Mouse (Mus musculus) liver, embryonic 12.5 days (tissue): ENCODE data around the gene Sap30l. TPM values are rescaled to one million over a fixed set of nuclear protein-coding genes. Genes with fewer than 3 reads are reported as not detected.
A peak's percentile ranks its signal among the peaks of the same experiment; 100 is the strongest.

ENCODE experiments used
- ATAC-seq: fragments of 200-750 bp; cut with Nextera tagmentation; 2 replicates; pipeline ENCODE4 v1.8.0; 2017; ENCODE audit warnings: moderate number of reproducible peaks, mild to moderate bottlenecking, moderate library complexity
- H3K27ac ChIP-seq: fragments of 300-500 bp; sonication (generic); 2 replicates; pipeline ENCODE4 v1.5.1; 2016; ENCODE audit warnings: mild to moderate bottlenecking
- H3K27me3 ChIP-seq: fragments of 300-500 bp; sonication (generic); replicated peaks from 2 replicates; pipeline ENCODE4 v1.6.1; 2016; ENCODE audit warnings: mild to moderate bottlenecking, moderate library complexity
- H3K36me3 ChIP-seq: fragments of 300-500 bp; sonication (generic); 2 replicates; pipeline ENCODE4 v1.6.1; 2016; ENCODE audit warnings: mild to moderate bottlenecking, moderate library complexity
- H3K4me1 ChIP-seq: fragments of 300-500 bp; sonication (generic); 2 replicates; pipeline ENCODE4 v1.6.1; 2016
- H3K4me2 ChIP-seq: fragments of 300-500 bp; sonication (generic); 2 replicates; pipeline ENCODE4 v1.6.1; 2016; ENCODE audit warnings: mild to moderate bottlenecking, moderate library complexity
- H3K4me3 ChIP-seq: fragments of 300-500 bp; sonication (generic); 2 replicates; pipeline ENCODE4 v1.5.1; 2016; ENCODE audit warnings: mild to moderate bottlenecking, moderate library complexity
- H3K9ac ChIP-seq: fragments of 300-500 bp; sonication (generic); 2 replicates; pipeline ENCODE4 v1.6.1; 2016; ENCODE audit warnings: mild to moderate bottlenecking, moderate library complexity
- H3K9me3 ChIP-seq: fragments of 300-500 bp; sonication (generic); replicated peaks from 2 replicates; pipeline ENCODE4 v1.6.1; 2016; ENCODE audit warnings: mild to moderate bottlenecking, moderate library complexity
- WGBS: fragments of 180-500 bp; shearing (Covaris S2); methylation state at CpG from one replicate; pipeline ENCODE4 v1.1.7; 2016; ENCODE audit not compliant: insufficient replicate concordance; 5-methylcytosine and 5-hydroxymethylcytosine counted together
- polyA plus RNA-seq: library from polyadenylated mRNA; unstranded; fragments of >200 nt; fragmentation: Nextera tagmentation; extraction: Ambion mirVana; gene quantifications from 2 replicates; pipeline ENCODE4 v1.2.1, GENCODE M21; 2016

The Sap30l gene
- polyA plus RNA-seq, 1 experiment from 2014 or later, result 9.2 TPM

GRCm38 (mm10) chr11:57775868-57776267 lies 25.6 kb upstream of the Sap30l start:
- H3K27me3 ChIP-seq, result no peaks in the 10 kb centered on the region
- H3K4me1 ChIP-seq, result peaks cover 15% of the 10 kb centered on the region
- no peak for ATAC-seq
- no peak overlapping the region for H3K4me3 ChIP-seq
- WGBS, result 71% methylated on average over 6 of the region's 6 CpGs
- H3K4me2 ChIP-seq, result no peak overlapping the region
- peaks cover 30% of the 10 kb centered on the region for H3K36me3 ChIP-seq
- H3K27ac ChIP-seq, result no peak overlapping the region
- no peaks in the 10 kb centered on the region for H3K9me3 ChIP-seq
- H3K9ac ChIP-seq, result no peak overlapping the region

- WGBS, result 84% methylated on average over 3 of the region's 3 CpGs
- peaks cover 15% of the 10 kb centered on the region for H3K4me1 ChIP-seq
- no peak overlapping the region for H3K27ac ChIP-seq
- H3K4me3 ChIP-seq, result no peak overlapping the region
- no peaks in the 10 kb centered on the region for H3K27me3 ChIP-seq
- H3K36me3 ChIP-seq, result peaks cover 30% of the 10 kb centered on the region
- no peak overlapping the region for H3K4me2 ChIP-seq
- no peak overlapping the region for H3K9ac ChIP-seq
- ATAC-seq, result no peak
- H3K9me3 ChIP-seq, result no peaks in the 10 kb centered on the region
Observed at GRCm38 (mm10) chr11:57776546-57776945, 24.9 kb upstream of the Sap30l start.

- H3K27me3 ChIP-seq, result no peaks in the 10 kb centered on the region
- H3K4me2 ChIP-seq, result no peak overlapping the region
- H3K4me3 ChIP-seq, result no peak overlapping the region
- H3K36me3 ChIP-seq, result peaks cover 28% of the 10 kb centered on the region
- ATAC-seq, result peak; percentile 34; the same call in 1 of the 2 replicates
- WGBS, result 27% methylated on average over 5 of the region's 5 CpGs
- H3K4me1 ChIP-seq, result peaks cover 15% of the 10 kb centered on the region
- no peak overlapping the region for H3K27ac ChIP-seq
- no peaks in the 10 kb centered on the region for H3K9me3 ChIP-seq
- H3K9ac ChIP-seq, result no peak overlapping the region
Observed at GRCm38 (mm10) chr11:57778349-57778748, 23.1 kb upstream of the Sap30l start.

GRCm38 (mm10) chr11:57779824-57780223 lies 21.6 kb upstream of the Sap30l start:
- 83% methylated on average over 14 of the region's 14 CpGs for WGBS
- no peak overlapping the region for H3K27ac ChIP-seq
- H3K9ac ChIP-seq, result no peak overlapping the region

GRCm38 (mm10) chr11:57786616-57787418 lies 14.6 kb upstream of the Sap30l start:
- Histone ChIP-seq H3K27me3 (peaks cover 16% of the 10 kb centered on the region; the same call in 1 of the 2 replicates), H3K36me3 (peaks cover 28% of the 10 kb centered on the region), H3K9ac (no peak overlapping the region), H3K4me3 (no peak overlapping the region), H3K27ac (no peak overlapping the region), H3K9me3 (no peaks in the 10 kb centered on the region), H3K4me1 (peaks cover 6% of the 10 kb centered on the region), H3K4me2 (no peak overlapping the region)
- no peak for ATAC-seq
- WGBS, result 66% methylated on average over 18 of the region's 18 CpGs

More at GRCm38 (mm10) chr11:57779824-57780223, 21.6 kb upstream of the Sap30l start:
- peaks cover 35% of the 10 kb centered on the region for H3K36me3 ChIP-seq
- no peak for ATAC-seq
- H3K4me2 ChIP-seq, result no peak overlapping the region
- H3K4me1 ChIP-seq, result peaks cover 15% of the 10 kb centered on the region
- no peak overlapping the region for H3K4me3 ChIP-seq
- H3K9me3 ChIP-seq, result no peaks in the 10 kb centered on the region
- H3K27me3 ChIP-seq, result no peaks in the 10 kb centered on the region

- no peak overlapping the region for H3K4me3 ChIP-seq
- 13% methylated on average over 3 of the region's 3 CpGs for WGBS
- no peak overlapping the region for H3K4me2 ChIP-seq
- H3K9me3 ChIP-seq, result no peaks in the 10 kb centered on the region
- peaks cover 21% of the 10 kb centered on the region for H3K36me3 ChIP-seq
- ATAC-seq, result no peak
- H3K27ac ChIP-seq, result no peak overlapping the region
- H3K4me1 ChIP-seq, result peaks cover 6% of the 10 kb centered on the region
- H3K9ac ChIP-seq, result no peak overlapping the region
- peaks cover 18% of the 10 kb centered on the region; the same call in 1 of the 2 replicates for H3K27me3 ChIP-seq
Observed at GRCm38 (mm10) chr11:57787913-57788312, 13.5 kb upstream of the Sap30l start.

- ATAC-seq, result no peak
- 29% methylated on average over 21 of the region's 21 CpGs for WGBS
- Histone ChIP-seq H3K4me2 (peak overlapping the region; percentile 44), H3K4me3 (no peak overlapping the region), H3K9me3 (no peaks in the 10 kb centered on the region), H3K4me1 (peaks cover 6% of the 10 kb centered on the region), H3K36me3 (no peaks in the 10 kb centered on the region), H3K9ac (no peak overlapping the region), H3K27me3 (peaks cover 25% of the 10 kb centered on the region; the same call in 1 of the 2 replicates), H3K27ac (no peak overlapping the region)
Observed at GRCm38 (mm10) chr11:57790866-57791535, 10.4 kb upstream of the Sap30l start.

GRCm38 (mm10) chr11:57795086-57795485 lies 6.4 kb upstream of the Sap30l start:
- Histone ChIP-seq H3K9me3 (no peaks in the 10 kb centered on the region), H3K4me3 (no peak overlapping the region), H3K36me3 (no peaks in the 10 kb centered on the region), H3K27me3 (peaks cover 17% of the 10 kb centered on the region; the same call in 1 of the 2 replicates), H3K9ac (no peak overlapping the region), H3K27ac (no peak overlapping the region), H3K4me1 (peaks cover 8% of the 10 kb centered on the region), H3K4me2 (no peak overlapping the region)
- no peak for ATAC-seq
- WGBS, result 51% methylated on average over 6 of the region's 6 CpGs

GRCm38 (mm10) chr11:57797828-57798227 lies 3.6 kb upstream of the Sap30l start:
- Histone ChIP-seq H3K9ac (no peak overlapping the region), H3K9me3 (no peaks in the 10 kb centered on the region), H3K4me3 (no peak overlapping the region), H3K4me2 (no peak overlapping the region), H3K4me1 (peaks cover 21% of the 10 kb centered on the region), H3K27me3 (peaks cover 21% of the 10 kb centered on the region), H3K27ac (no peak overlapping the region), H3K36me3 (no peaks in the 10 kb centered on the region)
- WGBS, result 69% methylated on average over 9 of the region's 9 CpGs
- ATAC-seq, result no peak

- Histone ChIP-seq H3K4me2 (no peak overlapping the region), H3K27me3 (peaks cover 30% of the 10 kb centered on the region), H3K36me3 (no peaks in the 10 kb centered on the region), H3K9ac (no peak overlapping the region), H3K4me3 (no peak overlapping the region), H3K27ac (no peak overlapping the region), H3K9me3 (no peaks in the 10 kb centered on the region), H3K4me1 (peaks cover 27% of the 10 kb centered on the region)
- WGBS, result 78% methylated on average over 10 of the region's 10 CpGs
- ATAC-seq, result no peak
Observed at GRCm38 (mm10) chr11:57799456-57799855, 2.0 kb upstream of the Sap30l start.

- no peaks in the 10 kb centered on the region for H3K36me3 ChIP-seq
- H3K27ac ChIP-seq, result peak overlapping the region; percentile 74; the same call in 1 of the 2 replicates
- H3K27me3 ChIP-seq, result peaks cover 26% of the 10 kb centered on the region
- no peaks in the 10 kb centered on the region for H3K9me3 ChIP-seq
- no peak for ATAC-seq
- peaks cover 27% of the 10 kb centered on the region for H3K4me1 ChIP-seq
- H3K4me2 ChIP-seq, result peak overlapping the region; percentile 100
- WGBS, result 19% methylated on average over 22 of the region's 22 CpGs
- peak overlapping the region; percentile 93 for H3K9ac ChIP-seq
- H3K4me3 ChIP-seq, result peak overlapping the region; percentile 96
Observed at GRCm38 (mm10) chr11:57800266-57800951, 1.0 kb upstream of the Sap30l start.
